Mouse (Mus musculus) cerebellum, adult 18-20 months (tissue): ENCODE measurements around the gene Sorcs3.
A peak's percentile ranks its signal among the peaks of the same experiment; 100 is the strongest.

Source experiments
- DNase-seq, 2 experiments: peaks; one replicate each; pipeline ENCODE4 v3.0.0; 2021

Sorcs3 gene

DNA sequence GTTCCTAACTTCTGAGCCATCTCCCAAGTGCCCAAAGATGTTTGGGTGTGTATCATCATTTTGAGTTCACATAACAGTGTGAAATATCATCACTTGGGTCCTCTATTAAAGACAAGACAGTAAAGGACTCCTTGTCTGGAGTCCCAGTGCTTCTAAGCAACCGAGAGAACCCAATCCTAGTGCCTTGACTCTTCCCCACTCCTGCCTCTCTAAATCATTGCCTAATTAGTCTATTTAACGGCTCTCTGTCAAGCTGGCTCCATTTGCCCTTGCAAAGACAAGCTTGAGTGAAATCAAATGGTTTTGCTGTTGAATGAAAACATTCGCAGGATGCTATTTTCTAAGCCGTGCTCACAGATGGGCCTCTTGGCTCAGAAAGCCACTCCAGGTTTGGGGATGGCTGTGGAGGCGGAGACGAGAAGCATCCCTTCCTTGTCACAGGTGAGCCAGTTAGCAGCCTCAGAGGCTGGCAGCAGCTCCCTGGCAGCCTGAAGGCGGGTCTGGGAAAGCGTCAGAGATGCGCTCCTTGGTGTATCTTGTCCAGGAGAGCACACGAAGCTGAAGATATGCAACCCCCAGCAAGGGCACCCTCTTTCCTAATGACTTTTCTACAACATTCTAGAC is 79.9 kb downstream of the Sorcs3 start:
- peak in 1 of 2 experiments; percentile 3 for DNase-seq

DNA sequence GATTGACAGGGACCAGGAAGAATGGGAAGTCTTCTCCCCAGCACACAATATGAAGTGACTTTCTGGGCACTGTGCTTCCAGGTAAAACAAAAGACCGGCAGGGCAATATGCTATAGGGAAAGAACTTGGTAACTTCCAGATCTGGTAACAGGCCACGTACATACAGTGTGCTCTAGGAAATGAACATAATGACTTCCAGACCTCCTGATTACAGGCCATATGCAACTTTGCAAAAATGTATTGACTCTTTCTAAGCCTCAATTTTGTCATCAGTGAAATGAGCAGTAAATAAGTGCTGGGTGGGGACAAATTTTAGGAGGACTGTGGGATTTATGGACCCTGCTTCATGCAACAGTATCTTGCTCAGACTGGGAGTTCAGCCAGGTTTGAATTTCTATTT is 88.4 kb downstream of the Sorcs3 start:
- DNase-seq, result no peak

DNA sequence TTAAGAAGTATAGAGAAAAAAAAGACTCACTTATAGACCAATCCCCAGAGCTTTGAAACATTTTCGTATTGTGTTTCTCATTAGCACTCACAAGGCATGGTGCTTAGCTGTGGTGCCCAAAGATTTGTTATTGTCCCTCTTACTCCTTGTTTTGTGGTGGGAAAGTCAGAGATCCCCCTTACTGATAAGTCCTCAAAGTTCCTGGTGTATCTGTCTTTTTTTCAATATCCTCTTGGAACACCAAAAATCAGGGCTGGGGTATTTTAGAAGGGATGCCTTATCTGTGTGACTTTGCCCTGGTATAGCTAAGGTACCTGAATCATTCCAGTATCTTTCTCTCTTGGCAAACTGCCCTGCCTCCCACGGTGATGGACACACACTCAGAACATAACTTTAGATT is 92.6 kb downstream of the Sorcs3 start:
- DNase-seq, result no peak

DNA sequence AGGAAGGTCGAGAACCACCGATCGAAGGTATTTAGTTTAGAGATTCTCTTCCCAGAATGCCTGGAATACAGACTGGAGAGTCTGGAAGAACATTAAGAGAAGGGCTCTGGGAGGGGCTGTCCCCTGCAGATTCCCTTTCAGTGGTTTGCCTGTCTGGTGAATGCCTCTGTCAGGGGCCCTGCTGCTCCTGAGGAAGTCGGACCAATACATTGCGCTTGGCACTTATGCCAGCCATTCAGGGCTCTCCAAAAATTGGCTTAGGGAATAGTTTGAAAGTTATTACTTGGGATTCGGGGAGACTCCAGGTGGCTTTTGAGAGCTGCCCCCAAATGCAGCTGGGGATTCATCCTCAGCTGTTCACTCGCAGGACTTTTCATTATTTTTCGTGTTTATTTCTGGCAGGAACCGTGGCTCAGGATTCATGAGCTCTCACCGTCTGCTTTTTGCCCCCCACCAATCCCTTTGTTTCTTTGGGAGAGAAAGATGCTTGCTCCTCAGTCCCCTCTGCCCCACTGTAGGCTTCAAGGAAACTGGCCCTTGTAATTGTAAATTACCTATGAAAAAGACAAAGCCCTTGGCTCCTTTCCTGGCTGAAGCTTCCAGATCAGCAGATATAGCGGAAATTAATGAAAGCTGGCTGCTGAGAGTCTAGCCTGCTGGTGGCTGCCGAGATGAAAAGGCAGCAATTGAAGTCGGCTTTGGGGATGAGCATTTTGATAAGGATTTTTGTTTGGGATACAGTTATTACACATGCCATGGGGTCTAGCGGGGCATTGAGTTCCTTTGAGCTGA is 94.8 kb downstream of the Sorcs3 start:
- no peak for DNase-seq

DNA sequence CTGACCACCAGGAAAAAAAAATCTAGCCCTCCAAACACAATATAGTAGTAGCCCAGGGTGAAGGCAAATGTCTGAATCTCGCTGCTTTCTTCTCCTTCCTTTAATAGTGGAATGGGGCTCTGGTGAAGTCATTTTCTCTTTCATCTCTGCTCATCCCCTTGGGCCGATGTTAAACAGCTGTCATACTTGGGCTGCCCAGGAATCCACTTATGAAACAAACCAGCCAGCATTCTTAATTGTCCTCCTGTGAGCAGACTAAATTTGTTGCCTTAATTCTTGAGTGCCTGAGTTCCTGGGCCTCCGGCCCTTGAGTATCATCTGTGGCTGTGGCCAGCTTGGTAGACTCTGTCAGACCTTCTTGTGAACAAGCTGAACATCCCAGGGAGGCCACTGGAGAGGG is 95.5 kb downstream of the Sorcs3 start:
- DNase-seq, result no peak

DNA sequence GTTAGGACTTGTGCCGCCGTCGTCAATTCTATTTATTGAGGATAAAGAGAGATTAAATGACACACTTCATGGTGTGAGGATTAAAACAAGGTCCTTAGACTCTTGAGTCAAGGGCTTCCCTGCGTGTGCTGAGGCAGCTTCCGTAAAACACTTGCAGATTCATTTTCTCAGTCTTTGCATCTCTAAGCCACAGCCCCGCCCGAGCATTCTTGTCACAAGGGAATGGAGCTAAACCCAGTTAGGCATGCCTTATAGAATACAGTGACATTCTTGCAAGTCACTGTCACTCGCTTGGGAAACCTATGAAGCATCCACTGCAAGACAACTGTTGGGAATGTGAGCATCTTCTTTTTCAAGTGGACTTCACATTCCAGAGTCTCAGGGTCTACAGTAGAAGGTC is 102.5 kb downstream of the Sorcs3 start:
- DNase-seq, result no peak

DNA sequence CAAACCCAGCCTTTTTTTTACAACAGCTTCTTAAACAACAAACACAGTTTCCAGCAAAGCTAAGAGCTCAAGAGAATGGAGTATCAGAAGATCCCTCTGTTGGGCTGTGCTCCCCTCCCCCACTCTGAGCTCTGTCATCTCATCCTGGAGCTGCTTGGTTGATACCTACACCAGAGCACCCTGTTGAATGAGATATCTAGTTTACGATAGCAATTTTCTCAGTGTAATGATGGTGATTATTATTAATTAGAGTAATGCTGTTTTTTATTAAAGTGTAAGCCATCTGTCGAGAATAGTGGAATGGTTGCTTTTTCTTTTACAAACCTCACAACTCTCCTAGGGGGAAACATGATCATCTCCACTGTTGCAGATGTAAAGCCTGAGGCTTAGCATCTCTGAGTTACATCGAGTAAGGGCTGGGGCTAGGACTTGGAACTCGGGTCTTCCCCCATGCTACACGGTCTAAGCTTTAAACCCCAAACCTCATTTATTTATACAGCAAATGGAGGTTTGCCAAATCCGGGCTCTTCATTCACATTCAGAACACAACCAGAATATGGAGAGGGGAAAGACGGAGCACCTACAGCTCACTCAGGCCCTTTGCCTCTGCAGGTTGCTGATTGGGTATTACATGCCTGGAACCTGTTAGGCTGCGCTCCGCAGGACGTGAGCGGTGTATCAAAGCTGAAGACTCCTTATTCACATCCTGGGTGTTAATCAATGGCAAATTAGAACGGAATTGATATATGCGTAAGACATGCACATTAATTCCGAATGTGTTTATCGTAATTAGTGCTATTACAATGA is 103.9 kb downstream of the Sorcs3 start:
- DNase-seq, result no peak

DNA sequence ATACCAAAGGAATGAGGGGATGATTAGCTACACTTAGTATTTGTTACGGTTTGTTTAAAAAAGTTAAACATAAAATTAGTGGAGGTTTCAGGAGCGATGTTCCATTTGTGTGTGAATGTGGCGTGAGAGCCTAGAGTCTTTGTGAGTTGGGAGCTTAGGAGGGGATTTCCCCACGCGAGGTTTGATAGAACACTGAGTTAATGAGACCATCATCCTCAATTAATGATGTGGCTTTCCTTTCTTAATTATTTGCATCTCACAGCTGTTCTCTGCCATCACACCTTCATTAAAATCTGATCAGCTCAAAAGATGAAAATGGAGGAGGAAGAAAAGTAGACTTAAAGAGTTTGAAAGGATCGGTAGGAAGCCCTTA is 104.5 kb downstream of the Sorcs3 start:
- DNase-seq, result no peak

DNA sequence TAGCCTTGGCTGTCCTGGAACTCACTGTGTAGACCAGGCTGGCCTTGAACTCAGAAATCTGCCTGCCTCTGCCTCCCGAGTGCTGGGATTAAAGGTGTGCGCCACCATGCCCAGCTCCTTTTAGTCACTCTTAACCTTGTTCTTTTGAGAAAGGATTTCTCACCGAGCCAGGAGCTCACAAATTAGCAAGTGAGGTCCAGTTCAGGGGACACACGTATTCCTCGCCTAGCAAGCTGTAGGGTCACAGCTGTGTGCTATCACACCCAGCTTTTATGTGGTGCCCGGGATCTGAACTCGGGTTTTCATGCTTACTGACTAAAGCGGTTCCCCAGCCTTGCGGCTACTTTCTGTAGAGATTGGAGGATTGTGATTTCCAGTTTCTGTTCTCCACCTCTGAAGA is 108.0 kb downstream of the Sorcs3 start:
- DNase-seq, result no peak

DNA sequence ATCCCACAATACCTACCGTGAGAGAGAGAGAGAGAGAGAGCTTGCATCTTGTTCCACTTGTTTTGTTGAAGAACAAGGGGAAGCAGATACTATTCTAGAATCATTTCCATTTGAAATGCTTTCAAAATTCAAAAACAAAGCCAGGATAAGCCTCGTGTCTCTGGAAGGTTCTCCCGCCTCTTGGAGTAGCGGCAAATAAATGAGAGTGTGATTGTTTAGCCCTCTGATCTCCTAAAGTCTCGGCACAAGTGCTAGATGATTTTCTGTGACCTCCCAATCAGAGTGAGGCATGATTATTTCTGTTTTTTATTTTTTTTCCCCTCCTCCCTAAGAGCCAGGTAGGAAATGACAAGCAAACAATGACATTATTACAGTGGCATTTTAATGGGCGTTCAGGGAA is 121.3 kb downstream of the Sorcs3 start:
- no peak for DNase-seq

DNA sequence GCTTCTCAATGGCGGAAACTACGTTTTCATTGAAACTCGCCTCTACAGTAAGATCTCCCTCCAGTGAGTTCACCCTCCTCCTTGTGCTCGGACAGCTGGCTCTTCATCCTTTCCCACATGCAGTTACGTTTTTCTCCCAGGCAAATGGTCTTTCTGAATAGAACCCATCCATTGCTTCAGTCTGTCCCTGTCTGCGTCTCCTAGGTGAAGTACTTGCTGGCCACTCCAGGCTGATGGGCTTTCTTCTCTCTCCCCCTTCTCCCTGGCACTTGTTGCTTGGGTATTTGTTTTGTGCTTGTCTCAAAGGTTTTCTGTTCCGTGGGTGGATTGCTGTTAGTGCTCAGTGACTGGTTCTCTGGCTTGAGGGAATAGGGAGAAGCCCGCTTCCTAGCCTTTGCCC is 122.3 kb downstream of the Sorcs3 start:
- no peak for DNase-seq

DNA sequence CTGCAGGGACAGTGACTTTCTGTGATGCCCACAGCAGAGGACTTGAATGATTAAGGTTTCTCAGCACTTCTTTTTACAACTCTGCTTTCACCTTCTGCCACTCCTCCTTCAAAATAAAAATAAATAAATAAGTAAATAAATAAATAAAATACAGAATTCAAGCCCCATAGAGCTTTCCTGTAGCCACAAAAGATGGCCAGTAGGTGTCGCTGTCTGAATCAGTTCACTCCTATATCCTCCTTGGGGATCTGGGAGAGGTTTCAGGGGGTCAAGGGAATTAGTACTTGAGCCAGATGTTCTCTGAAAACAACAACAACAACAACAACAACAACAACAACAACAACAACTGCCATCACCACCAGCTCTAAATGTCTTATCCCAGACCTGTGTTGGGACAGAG is 125.8 kb downstream of the Sorcs3 start:
- no peak for DNase-seq

DNA sequence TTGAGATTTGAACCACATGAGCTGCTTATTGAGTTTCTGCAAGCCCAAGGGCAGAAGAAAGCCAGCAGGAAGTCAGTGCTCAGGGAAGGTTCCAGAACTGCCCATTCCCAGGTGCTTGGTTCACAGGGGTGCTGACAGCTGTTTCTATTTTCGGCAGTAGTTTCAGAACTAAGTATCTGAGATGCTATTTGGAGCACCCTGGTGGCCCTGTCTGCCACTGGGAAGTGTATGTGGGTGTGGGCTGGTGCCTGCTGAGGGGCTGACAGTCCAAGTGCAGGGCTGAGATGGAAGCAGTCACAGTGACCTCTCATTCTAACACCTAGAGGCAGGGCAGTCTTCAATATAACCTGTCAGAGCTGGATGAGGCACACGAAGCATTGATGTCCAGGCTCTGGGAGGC is 127.3 kb downstream of the Sorcs3 start:
- no peak for DNase-seq

DNA sequence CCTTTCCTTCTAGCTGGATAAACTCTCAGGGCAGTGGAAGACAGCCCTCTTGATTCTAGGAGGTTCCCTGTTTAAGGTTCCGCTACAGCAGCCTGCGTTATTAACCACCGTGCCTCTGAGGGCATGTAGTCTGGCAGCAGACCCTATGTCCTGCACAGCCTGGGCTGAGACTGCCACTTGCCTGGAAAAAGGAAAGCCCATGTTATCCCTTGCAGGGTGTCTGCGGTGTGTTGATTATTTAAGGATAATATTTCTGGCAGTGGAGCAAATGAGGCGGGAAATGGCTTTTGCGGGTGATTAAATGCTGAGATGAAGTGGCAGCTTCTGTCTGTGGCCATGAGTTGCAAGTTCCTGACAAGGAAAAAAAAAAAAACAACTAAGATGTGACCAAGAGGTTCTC is 131.6 kb downstream of the Sorcs3 start:
- no peak for DNase-seq

DNA sequence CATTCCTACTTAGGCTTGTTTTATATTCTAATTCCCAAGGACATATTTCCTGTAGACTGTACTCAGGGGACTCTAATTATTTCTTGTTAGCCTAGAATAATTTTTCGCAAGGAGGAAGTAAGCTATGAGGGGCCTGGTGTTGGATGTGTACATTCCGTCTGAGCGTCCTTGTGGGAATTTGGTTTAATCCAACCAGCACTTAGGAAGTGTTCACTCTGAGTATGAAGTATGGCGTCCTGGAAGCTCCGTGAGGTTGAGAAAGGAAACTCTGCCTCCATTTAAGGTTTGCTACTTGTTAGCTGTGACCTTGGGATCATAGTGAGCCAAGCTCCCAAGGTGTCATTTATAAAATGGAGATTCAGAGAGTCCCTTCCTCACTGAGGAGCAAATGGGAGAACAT is 132.3 kb downstream of the Sorcs3 start:
- DNase-seq, result no peak

DNA sequence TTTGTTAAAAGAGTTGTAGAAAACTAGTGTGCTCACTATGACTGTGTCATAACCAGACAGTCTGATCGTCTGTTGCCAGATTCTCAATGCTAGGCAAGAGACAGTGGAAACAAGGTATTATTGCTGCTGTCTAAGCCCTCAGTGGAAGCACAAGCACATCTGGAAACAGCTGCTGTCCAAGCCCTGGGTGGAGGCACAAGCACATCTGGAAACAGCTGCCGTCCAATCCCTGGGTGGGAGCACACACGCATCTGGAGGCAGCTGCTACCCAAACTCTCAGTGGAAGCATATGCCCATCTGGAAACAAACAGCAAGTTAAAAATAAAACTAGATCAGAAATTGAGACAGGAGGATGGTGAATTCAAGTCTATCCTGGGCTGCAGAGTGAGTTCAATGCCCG is 136.9 kb downstream of the Sorcs3 start:
- no peak for DNase-seq

DNA sequence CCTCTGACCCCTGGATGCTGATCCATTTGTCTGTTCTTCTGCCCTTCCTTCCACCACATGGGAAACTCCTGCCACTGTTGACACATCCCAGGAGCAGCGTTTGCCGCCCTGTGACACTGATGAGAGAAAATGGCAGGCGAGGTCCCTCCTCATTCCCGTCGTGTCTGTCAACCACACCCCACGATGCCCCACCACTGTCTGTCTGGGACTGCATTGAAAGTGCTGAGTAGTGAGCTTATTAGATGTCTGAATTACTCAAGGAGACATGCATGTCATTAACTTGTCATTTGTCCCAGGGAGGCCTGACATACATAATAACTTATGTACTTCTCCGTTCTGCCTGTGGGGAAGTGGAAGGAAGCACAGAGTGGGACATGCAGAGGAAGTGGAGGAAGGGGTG is 137.6 kb downstream of the Sorcs3 start:
- DNase-seq, result no peak

DNA sequence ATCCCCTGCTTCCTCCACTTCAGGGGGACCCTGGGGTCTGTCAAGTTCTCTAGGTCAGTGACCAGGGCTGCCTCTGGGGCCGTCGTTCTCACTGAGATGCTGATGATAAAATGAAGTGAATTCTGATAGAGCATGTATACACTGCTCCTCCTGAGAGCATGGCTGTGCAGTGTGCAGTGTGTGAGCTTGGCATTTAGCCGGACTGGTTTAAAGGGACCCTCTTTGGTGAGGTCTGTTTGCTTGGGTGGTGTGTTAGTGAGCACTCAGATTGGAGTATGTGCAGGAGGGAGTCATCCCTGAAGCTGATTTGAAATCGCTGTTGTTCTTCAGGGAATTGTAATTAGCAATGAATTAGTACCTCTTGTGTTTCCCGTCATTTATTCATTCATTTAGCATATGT is 141.3 kb downstream of the Sorcs3 start:
- DNase-seq, result no peak

DNA sequence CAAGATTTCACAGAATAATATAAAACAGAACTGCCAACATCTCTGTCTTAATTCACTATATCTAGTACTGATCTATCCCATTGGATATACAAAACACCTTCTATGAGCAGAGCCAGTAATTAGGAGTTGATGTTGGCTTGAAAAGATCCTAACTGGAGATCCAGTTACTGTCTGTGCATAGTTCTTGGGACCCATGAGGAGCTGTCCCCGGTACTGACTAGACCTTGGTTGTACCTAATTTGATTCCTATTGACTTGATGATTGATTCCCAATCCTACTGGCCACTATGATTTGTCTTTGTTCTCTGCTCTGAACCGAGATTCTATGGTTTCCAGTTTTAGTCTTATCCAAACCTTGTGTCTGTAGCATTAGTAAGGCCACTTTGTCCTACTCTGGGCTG is 151.0 kb downstream of the Sorcs3 start:
- no peak for DNase-seq

DNA sequence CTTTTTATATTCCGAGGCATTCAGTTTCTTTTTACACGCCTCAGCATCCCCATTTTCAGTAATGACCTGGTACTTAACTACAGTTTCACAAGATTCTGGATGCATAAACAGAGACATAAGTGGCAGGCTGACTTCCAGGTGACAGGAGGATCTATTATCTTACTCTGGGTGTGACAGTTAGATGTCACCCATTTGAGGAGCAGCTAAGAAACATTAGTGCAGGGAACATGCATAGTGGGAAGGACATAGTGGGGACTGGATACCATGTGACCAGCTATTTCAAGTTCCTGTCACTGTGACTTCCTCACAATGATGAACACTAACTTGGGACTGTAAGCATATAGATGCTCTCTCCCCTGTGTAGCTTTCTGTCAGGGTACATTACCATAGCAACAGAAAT is 156.3 kb downstream of the Sorcs3 start:
- DNase-seq, result no peak

DNA sequence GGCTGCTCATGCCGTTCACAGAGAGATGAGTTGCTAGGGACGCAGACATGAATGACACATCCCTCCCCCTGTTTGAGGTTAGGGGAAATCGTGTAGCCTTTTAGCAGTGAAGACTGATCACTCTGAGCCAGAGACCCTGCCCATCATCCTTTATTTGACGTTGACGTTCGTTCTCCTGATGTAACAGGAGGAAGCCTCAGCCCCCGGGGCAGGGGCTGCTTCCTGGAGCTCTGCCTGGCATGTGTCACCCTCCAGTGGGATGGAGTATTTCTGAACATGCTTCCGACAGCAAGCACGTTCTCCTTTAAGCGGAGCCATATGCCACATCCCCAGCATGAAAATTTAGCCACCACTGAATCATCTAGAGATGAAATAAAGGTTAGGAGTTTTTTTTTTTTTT is 162.2 kb downstream of the Sorcs3 start:
- DNase-seq, result no peak

DNA sequence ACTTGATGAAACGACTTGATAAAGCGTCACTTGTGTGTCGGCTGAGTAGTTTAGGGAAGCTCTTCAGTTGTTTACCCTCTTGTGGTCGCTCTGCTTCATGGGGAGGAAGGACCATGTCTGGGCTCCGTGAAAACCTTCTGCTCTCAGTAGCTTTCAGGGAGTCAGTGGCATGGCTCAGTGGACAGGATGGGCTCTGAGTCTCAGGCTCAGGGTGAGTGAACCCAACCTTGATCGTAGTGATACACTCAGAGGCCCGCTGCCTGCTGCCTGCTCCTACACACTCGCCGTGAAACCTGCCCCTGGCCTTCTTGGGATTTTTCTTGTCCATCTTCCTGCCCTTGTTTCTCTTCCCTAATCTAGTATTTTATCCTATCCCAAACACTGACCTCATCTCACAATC is 166.0 kb downstream of the Sorcs3 start:
- DNase-seq, result no peak

DNA sequence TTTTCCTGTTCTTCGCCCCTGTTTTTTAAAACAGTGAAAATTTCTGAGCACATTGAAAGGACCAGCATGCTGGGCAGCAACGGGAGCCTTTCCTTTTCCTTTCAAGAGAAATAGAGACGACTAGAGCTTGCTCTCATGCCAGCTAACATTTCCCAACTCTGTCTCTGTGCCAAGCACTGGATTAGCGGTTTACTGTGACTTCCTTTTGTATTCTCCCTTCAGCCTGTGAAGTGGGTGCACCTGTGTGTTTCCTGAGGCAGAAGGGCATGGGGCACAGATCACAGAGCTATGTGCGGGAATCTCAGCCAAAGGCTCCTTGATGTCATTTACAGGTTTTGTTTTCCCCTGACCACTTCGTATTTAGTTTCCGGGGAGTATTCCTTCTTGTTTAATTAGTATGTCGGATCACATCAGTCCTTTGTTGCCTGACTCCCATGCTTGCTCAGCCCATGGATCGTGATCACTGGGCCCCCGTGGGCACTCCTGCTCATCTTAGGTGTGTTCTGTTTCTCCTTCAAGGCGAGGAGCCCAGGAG is 172.2 kb downstream of the Sorcs3 start:
- DNase-seq, result no peak

DNA sequence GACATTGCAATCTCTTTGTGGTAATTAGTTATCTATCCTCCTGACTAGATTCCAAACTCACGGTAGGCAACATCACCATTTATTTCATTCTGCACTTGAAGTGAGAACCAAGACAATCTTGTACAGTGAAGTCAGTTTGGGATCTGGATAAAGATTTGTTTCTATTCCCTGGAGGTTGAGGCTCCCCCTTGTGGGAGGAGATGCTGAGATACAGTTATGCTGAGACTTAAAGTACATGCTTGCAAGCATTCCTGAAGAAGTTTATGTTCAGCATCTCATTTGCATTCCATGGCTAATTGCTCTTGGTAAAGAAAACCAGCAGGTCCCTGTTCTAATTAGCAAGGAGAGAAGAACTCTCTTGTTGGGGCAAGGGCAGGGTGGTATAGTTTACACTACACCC is 185.7 kb downstream of the Sorcs3 start:
- DNase-seq, result no peak
